Mouse (Mus musculus): ENCODE measurements around the gene Zdhhc22.

DNA sequence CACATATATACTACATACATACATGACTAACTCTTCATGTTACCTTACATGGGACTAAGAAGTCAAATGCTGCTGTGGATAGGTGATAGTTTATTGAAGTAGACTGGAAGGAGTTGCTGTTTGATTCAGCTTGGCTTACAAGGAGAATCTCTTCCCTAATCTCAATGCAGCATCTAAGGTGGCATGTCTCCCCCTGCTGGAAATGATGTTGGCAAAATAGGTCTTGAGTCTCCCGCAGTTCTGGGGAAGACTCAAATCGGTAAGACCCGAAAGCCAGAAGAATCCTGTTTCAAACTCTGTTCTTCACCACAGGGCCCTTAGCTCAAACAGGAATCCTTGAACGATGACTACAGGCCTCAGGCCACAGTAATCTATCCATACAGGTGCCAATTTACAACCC lies 45.1 kb downstream of the Zdhhc22 start:
- TF ChIP-seq POLR2A (IDR thresholded peaks at IDR 0.05; ENCODE audit: insufficient read depth, low read length) (no peak), CTCF (IDR thresholded peaks at IDR 0.05; ENCODE audit: low read depth, low read length) (peak; percentile 30), EP300 (IDR thresholded peaks at IDR 0.05; ENCODE audit: insufficient read depth, low read depth, low read length) (no peak)
